Mouse (Mus musculus) limb, embryonic 14.5 days (tissue): ENCODE results near the gene Parp3. TPM values are rescaled to one million over a fixed set of nuclear protein-coding genes. Genes with fewer than 3 reads are reported as not detected.

Source experiments
- ATAC-seq: fragments of 200-750 bp; cut with Nextera tagmentation; 2 replicates; pipeline ENCODE4 v1.8.0; 2017; ENCODE audit warnings: low read depth, moderate number of reproducible peaks, moderate TSS enrichment; ENCODE audit not compliant: low FRiP score
- DNase-seq: peaks from one replicate; pipeline ENCODE4 v3.0.0-alpha.2; 2015; ENCODE audit warnings: low spot score
- H3K27ac ChIP-seq: fragments of 300-500 bp; sonication (generic); replicated peaks from 2 replicates; pipeline ENCODE4 v1.5.1; 2014; ENCODE audit warnings: low read depth, mild to moderate bottlenecking, low read length, moderate library complexity, mixed read lengths
- H3K27me3 ChIP-seq: fragments of 300-500 bp; sonication (generic); 2 replicates; pipeline ENCODE4 v1.6.1; 2014; ENCODE audit warnings: low read length, mixed read lengths; ENCODE audit not compliant: control insufficient read depth, insufficient read depth
- H3K36me3 ChIP-seq: fragments of 300-500 bp; sonication (generic); 2 replicates; pipeline ENCODE4 v1.6.1; 2014; ENCODE audit warnings: mild to moderate bottlenecking, low read length, moderate library complexity, mixed read lengths; ENCODE audit not compliant: control insufficient read depth, insufficient read depth
- H3K4me1 ChIP-seq: fragments of 300-500 bp; sonication (generic); 2 replicates; pipeline ENCODE4 v1.6.1; 2014; ENCODE audit warnings: antibody characterized with exemption, low read length, mixed read lengths; ENCODE audit not compliant: control insufficient read depth, insufficient read depth
- H3K4me2 ChIP-seq: fragments of 300-500 bp; sonication (generic); replicated peaks from 2 replicates; pipeline ENCODE4 v1.6.1; 2014; ENCODE audit warnings: low read depth, mild to moderate bottlenecking, low read length, moderate library complexity; ENCODE audit not compliant: severe bottlenecking
- H3K4me3 ChIP-seq: fragments of 300-500 bp; sonication (generic); replicated peaks from 2 replicates; pipeline ENCODE4 v1.5.1; 2014; ENCODE audit warnings: low read length
- H3K9ac ChIP-seq: fragments of 300-500 bp; sonication (generic); 2 replicates; pipeline ENCODE4 v1.6.1; 2014; ENCODE audit warnings: mild to moderate bottlenecking, low read depth, low read length, moderate library complexity; ENCODE audit not compliant: severe bottlenecking
- H3K9me3 ChIP-seq: fragments of 300-500 bp; sonication (generic); 2 replicates; pipeline ENCODE4 v1.6.1; 2016; ENCODE audit warnings: low read length; ENCODE audit not compliant: control insufficient read depth
- POLR2A ChIP-seq: fragments of 200-500 bp; IDR thresholded peaks from 2 replicates; pipeline ENCODE4 v1.8.0; 2012; ENCODE audit warnings: inconsistent platforms, mild to moderate bottlenecking, moderate library complexity, borderline replicate concordance; ENCODE audit not compliant: insufficient read depth, insufficient read length; ENCODE audit errors: extremely low read depth
- WGBS: fragments of 180-500 bp; shearing (Covaris S2); extraction: QIAGEN DNeasy Blood & Tissue Kit; methylation state at CpG from one replicate; pipeline ENCODE4 v1.1.7; 2014; 5-methylcytosine and 5-hydroxymethylcytosine counted together
- polyA plus RNA-seq, 2 experiments: library from polyadenylated mRNA; depleted of rRNA in 1 of 2; stranded (reverse) in 1 of 2; unstranded in 1 of 2; fragments of >200 nt; fragmentation: Nextera tagmentation in 1 of 2; extraction: Ambion mirVana in 1 of 2; gene quantifications; 2 replicates each; pipeline versions ENCODE4 v1.2.1 to v1.2.3; 2012 to 2014

Gene Parp3
- polyA plus RNA-seq, 2 experiments, result 4.3 to 9.0 TPM

DNA sequence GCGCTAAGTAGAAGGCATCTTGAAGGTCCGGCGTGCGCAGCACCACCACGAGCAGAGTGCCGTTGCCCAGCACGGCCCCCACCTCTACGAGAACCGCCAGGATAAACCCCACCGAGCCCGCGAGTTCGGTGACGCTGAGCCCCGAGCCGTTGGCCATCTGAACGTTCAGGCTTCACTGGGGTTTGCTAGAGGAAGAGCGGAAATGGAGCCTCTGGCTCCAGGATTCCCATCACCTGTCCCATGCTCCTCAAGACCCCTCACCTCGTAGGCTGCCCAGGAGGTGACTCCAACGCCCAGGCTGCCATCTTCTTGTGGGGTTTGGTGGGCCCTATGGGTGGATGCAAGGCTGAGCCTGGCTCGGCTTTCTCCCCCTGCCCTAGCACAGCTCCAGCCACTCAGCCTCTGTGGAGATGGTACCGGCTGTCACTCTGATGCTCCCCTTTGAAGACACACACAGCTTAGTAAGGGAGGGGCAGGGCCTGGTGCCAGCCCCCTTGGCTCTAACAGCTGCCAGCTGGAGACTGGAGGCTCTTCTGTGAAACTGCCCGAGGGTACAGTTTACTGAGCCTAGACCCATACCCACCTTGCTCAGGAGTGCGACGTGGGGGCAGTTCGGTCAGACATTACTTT is 11.1 kb downstream of the Parp3 start, which contains the start of gene Gpr62:
Gene Gpr62 (minus strand): TSS at position 368 of the 630 bp plus-strand sequence.
- H3K4me2 ChIP-seq, result peak within 1 kb of the TSS; percentile 99
- H3K27ac ChIP-seq, result 0 out of 2 replicates have a peak within 1 kb of the TSS, but pooled peaks have one; percentile 3
- TF ChIP-seq POLR2A, result no peak
- H3K4me3 ChIP-seq, result peak within 1 kb of the TSS; percentile 58
- H3K9ac ChIP-seq, result peak within 1 kb of the TSS; percentile 76
- WGBS, result 25% methylated on average over 25 of the region's 26 CpGs
- peaks cover 5% of the 10 kb centered on the region for H3K4me1 ChIP-seq
- no peak for DNase-seq
- no peak for ATAC-seq
- H3K9me3 ChIP-seq, result no peaks in the 10 kb centered on the region
- H3K27me3 ChIP-seq, result no peaks in the 10 kb centered on the region
- H3K36me3 ChIP-seq, result peaks cover 33% of the 10 kb centered on the region

DNA sequence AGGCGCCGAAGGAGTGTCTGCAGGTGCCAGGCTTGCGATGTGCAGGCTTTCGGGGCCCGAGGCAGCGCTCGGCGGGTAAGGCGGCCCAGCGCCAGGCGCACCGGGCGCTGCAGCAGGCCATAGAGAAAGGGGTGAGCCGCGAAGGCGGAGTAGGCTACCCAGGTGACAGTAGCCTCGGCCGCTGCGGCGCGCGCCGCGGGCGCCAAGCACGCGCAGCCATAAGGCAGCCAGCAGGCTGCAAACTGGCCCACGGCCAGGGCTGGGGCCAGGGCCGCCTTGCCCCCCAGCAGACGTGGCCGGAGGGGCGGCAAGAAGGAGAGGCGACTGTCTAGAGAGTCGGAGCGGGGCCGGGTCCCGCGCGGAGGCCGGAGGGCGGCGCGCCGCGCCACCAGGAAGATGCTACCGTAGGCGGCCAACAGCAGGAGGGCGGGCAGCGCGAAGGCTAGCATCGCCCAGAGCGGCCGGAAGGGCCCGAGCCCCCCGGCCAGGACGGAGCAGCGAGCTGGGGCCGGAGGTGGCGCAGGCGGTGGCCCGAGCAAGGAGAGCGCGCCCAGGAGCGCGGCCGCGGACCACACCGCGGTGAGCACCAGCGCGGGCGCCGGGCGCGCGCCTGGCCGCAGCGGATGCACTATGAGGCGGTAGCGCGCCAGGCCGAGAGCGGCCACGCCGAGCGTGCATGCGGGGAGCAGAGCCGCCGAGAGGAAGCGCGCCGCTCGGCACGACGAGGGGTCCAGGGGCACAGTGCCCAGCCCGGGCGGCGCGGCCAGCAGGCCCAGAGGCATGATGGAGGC is 11.8 kb downstream of the Parp3 start:
- peak overlapping the region; percentile 99 for H3K4me2 ChIP-seq
- DNase-seq, result peak; percentile 68

DNA sequence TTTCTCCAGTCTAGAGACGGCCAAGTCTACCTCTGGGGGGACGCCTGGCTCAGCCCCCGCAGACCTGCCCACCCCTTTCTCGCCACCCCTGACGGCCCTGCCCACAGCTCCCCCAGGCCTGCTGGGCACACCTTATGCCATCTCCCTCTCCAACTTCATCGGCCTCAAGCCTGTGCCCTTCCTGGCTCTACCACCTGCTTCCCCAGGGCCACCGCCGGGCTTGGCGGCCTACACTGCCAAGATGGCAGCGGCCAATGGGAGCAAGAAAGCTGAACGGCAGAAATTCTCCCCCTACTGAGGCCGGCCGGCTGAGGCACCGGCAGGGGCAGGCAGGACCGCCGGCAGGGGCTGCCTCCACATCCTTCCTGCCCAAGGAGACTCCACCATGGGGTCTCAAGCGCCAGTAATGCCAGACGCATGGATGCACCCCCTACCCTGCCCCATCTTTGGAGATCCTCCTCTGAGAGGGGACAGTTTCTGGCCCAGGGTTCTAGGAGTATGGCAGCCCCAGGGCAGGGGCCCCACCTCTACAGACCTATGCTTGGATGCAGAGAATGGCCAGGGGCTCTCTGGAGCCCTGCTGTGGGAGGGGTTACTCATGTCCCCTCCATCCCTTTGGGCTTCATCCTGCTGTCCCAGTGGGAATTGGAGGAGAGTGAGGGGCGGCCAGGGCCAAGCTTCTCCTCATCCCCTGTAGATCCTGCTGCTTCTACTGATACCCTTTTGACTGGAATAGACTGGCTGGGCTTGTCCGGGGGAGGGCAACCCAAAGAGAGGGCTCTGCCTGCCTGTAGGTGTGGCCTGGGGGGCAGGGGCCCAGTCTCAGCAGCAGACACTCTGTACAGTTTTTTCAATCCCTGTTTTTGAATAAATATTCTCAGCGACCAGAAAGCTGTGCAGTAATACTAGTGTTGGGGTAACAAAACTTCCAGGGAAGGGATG is 13.4 kb downstream of the Parp3 start:
- no peak for ATAC-seq
- no peak overlapping the region for H3K27ac ChIP-seq
- no peak overlapping the region for H3K4me3 ChIP-seq
- no peaks in the 10 kb centered on the region for H3K9me3 ChIP-seq
- no peak overlapping the region for H3K9ac ChIP-seq
- 86% methylated on average over 21 of the region's 21 CpGs for WGBS
- peaks cover 41% of the 10 kb centered on the region for H3K36me3 ChIP-seq
- no peak for TF ChIP-seq POLR2A
- H3K4me2 ChIP-seq, result no peak overlapping the region
- no peaks in the 10 kb centered on the region for H3K27me3 ChIP-seq
- peaks cover 5% of the 10 kb centered on the region for H3K4me1 ChIP-seq
- no peak for DNase-seq

More for the DNA sequence above, 11.8 kb downstream of the Parp3 start:
- H3K9me3 ChIP-seq, result no peaks in the 10 kb centered on the region
- peak overlapping the region; percentile 76 for H3K9ac ChIP-seq
- no peak for TF ChIP-seq POLR2A
- peak; percentile 74 for ATAC-seq
- H3K27me3 ChIP-seq, result no peaks in the 10 kb centered on the region
- peaks cover 41% of the 10 kb centered on the region for H3K36me3 ChIP-seq
- 0 out of 2 replicates have a peak overlapping the region, but pooled peaks have one; percentile 3 for H3K27ac ChIP-seq
- H3K4me1 ChIP-seq, result peaks cover 5% of the 10 kb centered on the region
- 5% methylated on average over 76 of the region's 99 CpGs for WGBS
- H3K4me3 ChIP-seq, result peak overlapping the region; percentile 58

DNA sequence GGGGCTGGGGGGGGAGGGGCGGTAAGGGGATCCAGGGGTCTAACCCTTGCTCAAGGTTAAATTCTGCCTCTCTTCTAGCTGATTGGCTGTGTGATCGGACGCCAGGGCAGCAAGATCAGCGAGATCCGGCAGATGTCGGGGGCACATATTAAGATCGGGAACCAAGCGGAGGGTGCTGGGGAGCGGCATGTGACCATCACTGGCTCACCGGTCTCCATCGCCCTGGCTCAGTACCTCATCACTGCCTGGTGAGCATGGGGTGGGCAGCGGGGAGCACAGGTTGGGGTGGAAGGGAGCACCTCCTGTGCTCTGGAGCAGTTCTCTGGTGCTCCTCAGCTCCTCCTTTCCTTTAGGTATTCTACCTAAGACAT is 14.3 kb downstream of the Parp3 start:
- Histone ChIP-seq H3K4me2 (no peak overlapping the region), H3K4me3 (no peak overlapping the region), H3K27me3 (no peaks in the 10 kb centered on the region), H3K27ac (no peak overlapping the region), H3K4me1 (peaks cover 5% of the 10 kb centered on the region), H3K9ac (no peak overlapping the region), H3K36me3 (peaks cover 41% of the 10 kb centered on the region), H3K9me3 (no peaks in the 10 kb centered on the region)
- 95% methylated on average over 12 of the region's 12 CpGs for WGBS
- ATAC-seq, result no peak
- no peak for DNase-seq
- no peak for TF ChIP-seq POLR2A

DNA sequence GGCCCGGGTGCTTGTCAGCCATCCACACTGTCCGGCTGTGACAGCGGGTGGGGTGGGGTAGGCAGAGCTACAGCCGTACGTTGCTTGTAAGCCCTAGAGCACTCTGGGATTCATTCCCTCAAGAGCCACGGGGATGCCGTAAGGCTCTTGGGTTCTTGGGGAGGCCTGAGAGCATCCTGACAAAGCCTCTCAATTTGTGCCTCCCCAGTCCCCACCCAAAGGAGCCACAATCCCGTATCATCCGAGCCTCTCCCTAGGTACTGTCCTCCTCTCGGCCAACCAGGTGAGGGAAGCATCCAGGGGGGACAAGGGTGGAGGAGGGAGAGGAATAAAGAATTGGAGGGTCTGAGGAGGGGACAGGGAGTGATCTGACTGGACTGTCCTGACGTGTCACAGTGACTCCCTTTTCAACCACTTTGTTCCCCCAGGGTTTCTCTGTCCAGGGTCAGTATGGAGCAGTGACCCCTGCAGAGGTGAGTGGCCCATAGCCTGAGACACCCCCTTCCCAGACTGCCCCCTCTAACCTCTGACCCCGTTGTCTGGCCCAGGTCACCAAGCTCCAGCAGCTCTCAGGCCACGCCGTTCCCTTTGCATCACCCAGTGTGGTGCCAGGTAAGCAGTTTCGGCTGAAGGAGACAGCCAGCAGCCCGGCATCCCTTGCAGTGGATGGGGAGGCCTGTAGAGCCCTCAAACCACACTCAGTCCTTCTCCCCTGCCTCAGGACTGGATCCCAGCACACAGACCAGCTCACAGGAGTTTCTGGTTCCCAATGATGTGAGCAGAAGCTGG is 14.9 kb downstream of the Parp3 start:
- Histone ChIP-seq H3K4me1 (peaks cover 11% of the 10 kb centered on the region), H3K9ac (no peak overlapping the region), H3K36me3 (peaks cover 41% of the 10 kb centered on the region), H3K4me2 (no peak overlapping the region), H3K4me3 (no peak overlapping the region), H3K27me3 (no peaks in the 10 kb centered on the region), H3K9me3 (no peaks in the 10 kb centered on the region), H3K27ac (no peak overlapping the region)
- no peak for DNase-seq
- no peak for ATAC-seq
- 84% methylated on average over 16 of the region's 16 CpGs for WGBS
- TF ChIP-seq POLR2A, result no peak
